Mouse (Mus musculus): ENCODE measurements around the gene Gpbp1.

Gpbp1 gene

DNA sequence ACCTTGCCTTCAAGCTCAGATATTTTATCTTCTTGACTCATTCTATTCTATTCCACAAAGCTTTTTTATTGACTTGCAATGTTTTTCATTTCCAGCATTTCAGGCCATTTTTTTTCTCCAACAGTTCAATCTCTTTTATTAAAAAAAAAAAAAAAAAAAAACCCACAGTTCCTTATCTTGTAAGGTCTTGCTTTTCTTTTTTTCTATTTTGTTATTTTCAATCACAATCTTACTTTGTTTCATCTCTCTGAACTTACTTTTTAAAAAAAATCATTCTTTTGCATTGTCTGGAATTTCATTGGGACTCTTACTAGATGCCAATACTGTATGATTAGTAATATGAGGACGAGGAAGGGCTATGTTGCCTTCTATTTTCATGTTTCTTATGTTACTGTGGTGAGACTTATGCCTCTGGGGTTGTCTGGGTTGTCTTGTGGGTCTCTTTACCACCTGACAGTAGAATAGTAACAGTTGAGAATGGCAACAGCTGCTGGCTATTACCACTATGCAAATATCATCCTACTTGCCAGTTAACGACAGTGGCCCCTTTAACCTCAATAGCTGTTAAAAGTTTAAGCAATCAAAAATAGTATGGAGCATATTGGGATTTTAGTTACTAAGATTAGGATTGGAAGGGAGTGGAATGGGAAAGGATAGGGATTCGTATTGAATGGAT is 19.2 kb downstream of the Gpbp1 start:
- in situ Hi-C loops (cut with MboI), result no loop called here

DNA sequence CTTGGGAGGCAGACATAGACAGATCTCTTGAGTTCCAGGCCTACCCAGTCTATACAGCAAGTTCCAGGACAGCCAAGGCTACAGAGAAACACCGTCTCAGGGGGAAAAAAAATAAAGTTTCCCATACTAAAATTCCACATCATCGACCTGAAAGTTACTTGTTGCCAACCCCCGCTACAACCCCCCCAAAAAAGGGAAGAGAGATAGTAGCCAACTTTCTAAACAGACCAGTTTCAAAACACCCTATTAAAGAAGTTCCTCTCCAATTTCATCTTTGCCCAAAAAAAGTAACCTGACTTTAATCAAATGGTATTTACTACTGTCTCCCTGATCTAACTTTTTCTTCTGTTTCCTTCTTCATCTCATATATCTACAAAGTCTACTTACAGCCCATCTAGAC is 22.6 kb downstream of the Gpbp1 start:
- in situ Hi-C loops (cut with MboI), result loop anchor here (10.0 kb wide), 1 partner anchor 277 kb away; no protein-coding TSS in a partner anchor

DNA sequence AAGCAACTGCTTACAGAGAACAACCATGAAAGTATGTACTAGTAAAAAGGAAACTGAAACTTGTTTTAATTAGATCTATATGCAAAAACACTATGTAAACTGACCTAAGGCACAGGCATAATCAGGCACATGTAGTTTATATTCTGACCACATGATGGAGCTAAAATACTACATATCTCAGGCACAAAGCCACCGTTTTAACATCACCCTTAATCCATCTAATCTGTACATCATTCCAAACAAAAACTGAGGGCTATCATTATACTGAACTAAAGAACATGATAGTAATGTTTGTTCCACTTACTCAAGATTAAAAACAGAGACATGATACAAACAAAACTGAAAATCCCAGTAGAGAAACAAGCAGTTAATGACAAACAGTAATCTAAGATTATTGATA is 28.5 kb downstream of the Gpbp1 start:
- in situ Hi-C loops (cut with MboI), result loop anchor here (10.0 kb wide), 1 partner anchor 283 kb away; no protein-coding TSS in a partner anchor

DNA sequence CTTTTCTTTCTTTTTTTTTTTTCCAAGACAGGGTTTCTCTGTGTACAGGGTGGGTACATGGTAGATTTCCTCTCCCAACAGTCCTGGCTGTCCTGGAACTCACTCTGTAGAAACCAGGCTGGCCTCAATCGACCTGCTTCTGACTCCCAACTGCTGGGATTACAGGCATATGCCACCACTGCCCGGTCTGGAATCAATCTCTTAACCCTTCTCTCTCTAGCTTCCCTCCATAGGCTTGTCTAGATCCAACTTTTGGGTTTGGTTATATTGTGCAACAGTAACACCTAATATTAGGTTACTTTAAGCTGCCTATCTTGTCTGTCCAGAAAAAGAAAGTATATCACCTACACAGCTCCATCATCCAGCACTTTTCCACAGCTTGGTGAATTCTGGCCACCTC is 33.1 kb downstream of the Gpbp1 start:
- in situ Hi-C loops (cut with MboI), result no loop called here

DNA sequence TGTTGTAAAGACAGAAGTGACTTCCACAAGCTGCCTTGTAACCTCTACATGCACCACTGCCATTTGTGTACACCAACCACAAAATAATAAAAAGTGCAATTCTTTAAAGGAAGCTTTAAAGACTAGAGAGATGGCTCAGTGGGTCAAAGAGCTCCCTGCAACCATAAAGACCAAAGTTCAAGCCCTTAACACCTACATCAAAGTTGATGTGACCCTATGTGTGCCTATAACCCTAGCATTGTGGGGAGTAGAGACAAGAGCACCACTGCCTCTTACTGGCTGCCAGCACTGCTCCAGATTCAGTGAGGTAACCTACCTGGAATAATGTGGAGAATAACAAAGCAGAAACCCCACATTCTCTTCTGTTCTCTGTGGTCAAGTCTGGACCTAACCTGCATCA is 45.6 kb downstream of the Gpbp1 start:
- in situ Hi-C loops (cut with MboI), result no loop called here

DNA sequence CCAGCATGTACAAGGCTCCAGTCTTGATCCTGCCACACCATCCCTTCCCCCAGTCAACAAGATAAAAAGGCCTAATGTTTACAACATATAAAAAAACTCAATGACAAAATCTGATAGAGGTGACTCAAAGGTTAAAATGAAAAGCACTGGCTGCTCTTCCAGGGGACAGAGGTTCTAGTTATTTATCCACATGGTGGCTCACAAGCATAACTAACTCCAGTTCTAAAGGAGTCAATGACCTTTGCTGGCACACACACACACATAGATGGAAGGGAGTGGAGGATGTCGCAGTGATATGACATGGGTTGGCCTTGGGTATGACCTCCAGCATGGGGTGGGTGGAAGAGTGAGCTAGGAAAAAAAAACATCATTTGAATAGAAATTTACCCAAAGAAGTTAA is 58.7 kb downstream of the Gpbp1 start:
- in situ Hi-C loops (cut with MboI), result no loop called here

DNA sequence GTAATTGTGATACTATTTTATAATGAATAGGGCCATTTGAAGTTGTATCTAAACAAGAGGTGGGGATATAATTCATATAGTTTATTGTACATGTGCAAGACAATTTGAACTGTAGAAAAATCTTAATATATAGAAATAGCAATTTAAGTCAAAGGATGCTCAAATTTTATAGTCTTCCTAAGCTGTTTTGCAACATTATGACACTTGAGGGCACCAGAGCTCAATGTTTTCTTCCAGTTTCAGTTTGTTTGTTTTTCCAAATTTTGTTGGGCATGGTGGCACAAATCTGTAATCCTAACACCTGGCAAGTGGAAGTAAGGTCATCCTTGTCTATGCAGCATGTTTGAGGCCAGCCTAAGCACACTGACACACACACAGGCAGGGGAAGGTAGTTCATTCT is 68.6 kb downstream of the Gpbp1 start:
- in situ Hi-C loops (cut with MboI), result no loop called here

DNA sequence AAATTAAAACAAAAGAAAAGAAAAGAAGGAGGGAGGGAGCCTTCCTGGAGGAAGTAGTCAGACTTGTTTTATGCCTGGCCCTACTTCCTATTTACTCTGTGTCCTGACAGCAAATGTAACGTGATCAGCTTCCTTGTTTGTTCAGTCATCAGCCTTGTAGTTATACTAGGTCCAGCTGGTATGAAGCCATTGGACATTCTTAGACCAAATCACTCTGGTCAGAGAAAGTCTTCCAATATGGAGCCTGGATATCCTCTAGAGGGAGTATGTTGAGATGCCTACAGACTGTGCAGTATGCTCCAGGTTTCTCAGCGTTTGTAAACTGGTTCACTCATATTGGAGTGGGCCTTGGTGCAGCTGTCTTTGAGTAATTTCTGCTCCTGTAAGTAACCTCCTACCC is 71.8 kb downstream of the Gpbp1 start:
- in situ Hi-C loops (cut with MboI), result loop anchor here (10.0 kb wide), 1 partner anchor 1023 kb away; the partner anchor contains the start of gene Plk2

DNA sequence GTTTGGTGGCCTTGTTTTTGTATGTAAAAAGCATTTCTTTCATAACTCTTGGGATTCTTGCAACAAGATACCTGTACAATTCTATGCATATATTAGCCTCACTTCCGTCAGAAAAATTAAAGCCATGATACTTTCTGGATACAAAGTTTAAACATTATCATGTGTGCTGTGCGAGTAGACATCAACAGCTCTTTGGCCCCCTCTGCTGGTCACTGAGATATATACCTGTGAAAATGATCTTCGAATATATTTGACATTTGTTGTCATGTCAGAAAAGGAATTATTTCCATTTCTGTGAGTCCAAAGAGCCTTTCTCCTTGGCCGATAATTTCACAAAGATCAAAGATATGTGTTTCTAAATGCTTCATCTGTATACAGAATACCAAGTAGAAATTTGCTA is 76.8 kb downstream of the Gpbp1 start:
- in situ Hi-C loops (cut with MboI), result loop anchor here (10.0 kb wide), 1 partner anchor 1018 kb away; the partner anchor contains the start of gene Plk2

DNA sequence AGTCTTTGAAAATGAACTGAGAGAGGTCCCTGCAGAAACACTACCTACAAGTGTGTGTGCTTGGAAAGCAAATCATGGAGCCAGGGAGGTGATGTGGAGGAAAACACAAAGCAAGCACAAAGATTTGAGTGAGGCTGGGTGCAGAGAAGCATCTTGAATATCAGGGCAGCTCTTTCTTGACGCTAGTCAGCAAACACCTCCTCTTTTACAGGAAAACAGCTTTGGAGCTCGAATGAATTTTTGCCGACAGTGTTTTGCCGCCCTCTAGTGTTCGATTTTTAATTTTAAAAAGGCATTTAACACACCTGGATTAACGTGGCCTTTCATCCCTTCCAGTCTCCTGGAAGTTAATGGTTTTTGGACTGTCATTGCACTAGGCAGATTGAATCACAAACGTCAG is 79.1 kb downstream of the Gpbp1 start:
- in situ Hi-C loops (cut with MboI), result loop anchor here (10.0 kb wide), 1 partner anchor 1016 kb away; the partner anchor contains the start of gene Plk2

DNA sequence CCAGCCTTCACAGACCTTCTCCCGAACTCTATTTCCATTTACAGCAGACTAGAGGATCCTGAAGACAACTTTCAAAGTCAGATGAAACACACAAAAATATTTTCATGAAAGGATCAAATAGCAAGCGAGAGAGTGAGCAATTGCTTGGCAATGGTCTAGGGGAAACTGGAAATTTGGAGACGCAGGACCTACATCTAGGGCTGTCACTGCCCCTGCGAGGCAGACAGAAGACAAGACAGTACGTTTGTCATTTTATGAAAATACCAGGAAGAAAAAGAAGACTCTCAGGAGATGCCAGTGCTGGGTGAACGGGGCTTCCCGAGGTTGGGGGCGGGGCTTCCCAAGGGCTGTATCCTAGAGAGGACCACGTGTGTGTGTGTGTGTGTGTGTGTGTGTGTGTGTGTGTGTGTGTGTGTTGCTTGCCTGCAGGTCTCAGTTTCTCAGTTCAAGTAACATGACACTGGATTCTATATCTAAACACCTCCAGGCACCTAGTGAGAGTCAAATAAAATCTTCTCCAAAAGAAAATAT is 83.0 kb downstream of the Gpbp1 start:
- in situ Hi-C loops (cut with MboI), result no loop called here

DNA sequence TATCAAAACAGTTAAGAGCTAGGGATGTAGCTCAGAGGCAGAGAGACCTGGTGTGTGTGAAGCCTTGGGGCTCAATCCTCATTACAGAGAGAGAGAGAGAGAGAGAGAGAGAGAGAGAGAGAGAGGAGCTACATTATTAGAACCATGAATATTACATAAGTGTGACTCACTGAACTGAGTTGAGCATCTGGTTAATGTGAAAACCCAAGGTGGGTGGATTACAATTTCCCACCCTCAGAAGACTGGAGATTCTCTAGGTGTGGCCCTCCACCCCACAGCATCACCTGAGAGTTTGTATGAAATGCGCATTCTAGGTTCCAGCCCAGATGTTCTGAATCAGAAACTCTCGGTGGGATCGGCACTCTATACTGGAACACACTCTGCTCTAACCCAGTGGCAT is 84.0 kb downstream of the Gpbp1 start:
- in situ Hi-C loops (cut with MboI), result no loop called here

DNA sequence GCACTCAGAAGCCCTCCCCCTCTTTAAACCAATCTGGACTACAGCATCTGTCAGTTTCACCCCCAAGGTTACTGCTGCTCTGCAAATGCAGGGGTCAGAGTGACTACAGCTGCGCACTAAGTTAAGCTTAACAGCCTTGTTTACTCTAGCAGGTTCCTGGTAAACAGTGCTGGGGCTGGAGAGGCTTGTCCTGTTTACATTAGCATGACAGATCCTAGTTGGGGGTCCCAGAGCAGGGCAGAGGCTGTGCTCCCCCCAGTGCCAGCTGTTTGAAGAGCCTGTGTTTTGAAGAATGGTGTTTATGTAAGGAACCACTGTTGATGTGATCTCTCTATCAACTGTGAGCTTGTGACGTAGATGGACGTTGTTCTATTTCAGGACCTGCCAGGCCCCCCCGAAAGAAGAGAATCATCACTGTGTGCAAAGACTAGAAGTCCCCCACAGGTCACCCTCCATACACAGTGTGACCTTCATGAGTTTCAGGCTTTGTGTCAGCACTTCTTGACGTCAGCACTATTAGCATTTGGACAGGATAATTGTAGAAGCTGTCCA is 92.2 kb downstream of the Gpbp1 start:
- in situ Hi-C loops (cut with MboI), result no loop called here

DNA sequence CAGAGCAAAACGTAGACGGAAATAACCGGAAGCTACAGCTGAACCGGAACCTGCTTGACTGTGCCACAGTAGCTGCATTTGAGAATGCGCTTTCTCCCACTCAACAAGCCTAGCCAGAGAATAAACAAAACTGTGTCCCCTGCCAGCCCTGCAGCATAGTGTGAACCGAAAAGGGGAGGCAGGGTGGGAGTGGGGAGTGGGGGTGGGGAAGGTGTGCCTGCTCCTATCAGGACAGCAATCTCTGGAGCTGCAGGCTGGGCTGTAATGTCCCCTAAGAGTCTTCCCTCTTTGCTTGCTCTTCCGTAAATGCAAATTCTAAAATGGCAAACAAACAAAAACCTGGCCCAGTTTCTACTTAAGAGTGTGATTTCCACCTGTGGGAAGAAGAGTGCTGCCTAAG is 92.8 kb downstream of the Gpbp1 start:
- in situ Hi-C loops (cut with MboI), result no loop called here

DNA sequence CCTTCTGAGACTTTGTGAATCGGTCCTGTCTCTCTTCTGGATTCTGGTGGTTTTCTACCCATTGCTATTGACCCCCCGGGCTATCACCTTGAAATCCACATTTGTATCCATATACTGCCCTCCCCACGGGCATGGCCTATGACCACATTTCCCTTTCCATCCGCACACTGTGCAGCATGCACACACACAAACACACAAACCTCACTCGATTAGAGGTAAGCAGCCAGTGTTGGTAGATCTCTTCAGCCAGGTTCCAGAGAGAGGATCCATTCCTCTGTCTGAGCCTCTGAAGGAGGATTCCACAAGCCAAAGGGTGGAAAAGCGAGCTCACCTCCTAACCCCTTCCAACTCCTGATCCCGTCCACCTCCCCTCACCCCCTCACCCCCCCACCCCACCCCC is 94.4 kb downstream of the Gpbp1 start:
- in situ Hi-C loops (cut with MboI), result no loop called here

DNA sequence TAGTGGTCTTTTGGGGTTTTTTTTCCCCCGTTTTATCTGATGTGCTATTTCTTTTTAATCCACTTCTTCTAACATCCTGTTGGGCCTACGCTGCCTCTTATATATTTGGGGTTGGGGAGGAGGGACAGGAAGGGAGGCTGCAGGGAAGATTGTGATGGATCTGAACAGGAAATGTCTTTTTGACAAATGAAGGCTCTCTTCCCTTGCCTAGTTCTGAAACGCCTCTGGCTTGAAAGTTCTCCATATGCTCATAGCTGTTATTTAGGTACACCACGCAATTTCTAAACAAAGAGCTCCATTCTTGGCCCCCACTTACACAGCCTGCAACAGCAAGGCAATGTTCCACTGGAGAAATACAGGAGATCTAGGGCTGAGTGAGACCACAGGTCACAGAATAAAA is 95.0 kb downstream of the Gpbp1 start:
- in situ Hi-C loops (cut with MboI), result no loop called here

DNA sequence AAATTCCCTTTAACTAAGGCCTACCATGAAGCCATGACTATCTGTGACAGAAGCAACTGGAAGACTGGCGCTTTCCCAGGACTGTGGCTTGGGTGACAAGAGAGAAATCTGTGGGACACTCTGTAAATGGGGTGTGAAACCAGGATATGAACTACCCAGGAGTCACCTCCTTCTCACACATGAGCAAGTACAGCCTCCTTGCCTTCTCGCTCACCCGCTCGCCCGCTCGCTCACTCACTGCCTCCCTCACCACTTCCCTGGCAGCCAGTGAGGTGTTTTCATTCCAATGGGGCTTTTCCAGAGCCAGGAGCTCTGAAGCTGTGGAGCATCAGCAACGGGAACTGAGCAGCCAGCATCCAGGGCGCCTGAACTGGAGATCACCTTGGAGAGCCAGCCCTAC is 95.6 kb downstream of the Gpbp1 start:
- in situ Hi-C loops (cut with MboI), result no loop called here

DNA sequence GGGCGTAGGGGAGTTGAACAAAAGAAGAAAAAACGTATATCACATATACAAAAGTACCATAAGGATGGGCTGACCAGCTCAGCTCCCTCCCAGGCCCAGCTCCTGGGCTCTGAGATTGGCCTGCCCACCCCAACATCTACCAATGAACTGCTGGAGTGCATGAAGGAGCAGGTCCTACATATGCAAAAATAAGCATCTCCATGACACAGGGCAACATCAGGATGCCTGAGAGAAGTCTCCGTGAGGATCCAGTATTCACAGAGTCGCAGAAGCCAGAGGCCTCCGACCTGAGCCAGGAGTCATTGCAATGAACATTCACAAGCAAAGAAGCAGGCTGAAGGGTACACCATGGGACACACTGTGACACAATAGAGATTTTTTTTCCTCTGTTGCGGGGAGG is 96.5 kb downstream of the Gpbp1 start:
- in situ Hi-C loops (cut with MboI), result no loop called here

DNA sequence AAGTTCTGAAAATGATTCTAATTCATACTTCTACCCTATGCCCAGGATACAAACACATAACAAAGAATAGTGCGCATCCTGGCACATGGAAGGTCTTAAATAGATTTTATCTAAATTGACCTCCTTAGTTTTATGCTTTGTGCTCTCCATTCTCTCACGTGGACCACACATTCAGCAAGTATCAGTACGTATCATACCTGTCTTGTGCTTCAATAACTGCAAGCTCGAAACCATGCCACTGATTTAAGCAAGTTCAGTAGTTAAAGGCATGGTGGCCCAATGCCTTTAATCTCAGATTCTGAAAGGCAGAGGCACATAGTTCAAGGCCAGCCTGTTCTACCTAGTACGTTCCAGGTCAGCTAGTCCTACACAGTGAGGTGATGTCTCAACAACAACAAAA is 98.5 kb downstream of the Gpbp1 start:
- in situ Hi-C loops (cut with MboI), result no loop called here

DNA sequence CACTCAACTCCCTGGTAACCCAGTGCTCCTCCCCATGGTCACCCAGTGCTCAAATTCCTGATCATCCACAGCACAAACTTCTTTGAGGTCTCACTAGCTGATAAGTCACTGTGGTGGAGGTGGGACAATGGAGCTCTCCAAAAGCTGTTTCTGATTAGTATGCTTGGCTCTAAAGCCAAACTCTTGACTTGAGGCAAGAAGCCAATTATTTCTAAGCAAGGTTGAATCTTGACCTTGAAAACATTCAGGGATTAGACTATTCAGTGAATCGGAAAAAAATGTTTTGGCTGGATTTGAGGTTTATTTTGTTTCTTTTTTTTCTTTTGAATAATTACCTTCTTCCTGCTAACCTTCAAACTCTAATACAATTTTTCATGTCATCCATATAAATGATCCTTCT is 98.9 kb downstream of the Gpbp1 start:
- in situ Hi-C loops (cut with MboI), result no loop called here

DNA sequence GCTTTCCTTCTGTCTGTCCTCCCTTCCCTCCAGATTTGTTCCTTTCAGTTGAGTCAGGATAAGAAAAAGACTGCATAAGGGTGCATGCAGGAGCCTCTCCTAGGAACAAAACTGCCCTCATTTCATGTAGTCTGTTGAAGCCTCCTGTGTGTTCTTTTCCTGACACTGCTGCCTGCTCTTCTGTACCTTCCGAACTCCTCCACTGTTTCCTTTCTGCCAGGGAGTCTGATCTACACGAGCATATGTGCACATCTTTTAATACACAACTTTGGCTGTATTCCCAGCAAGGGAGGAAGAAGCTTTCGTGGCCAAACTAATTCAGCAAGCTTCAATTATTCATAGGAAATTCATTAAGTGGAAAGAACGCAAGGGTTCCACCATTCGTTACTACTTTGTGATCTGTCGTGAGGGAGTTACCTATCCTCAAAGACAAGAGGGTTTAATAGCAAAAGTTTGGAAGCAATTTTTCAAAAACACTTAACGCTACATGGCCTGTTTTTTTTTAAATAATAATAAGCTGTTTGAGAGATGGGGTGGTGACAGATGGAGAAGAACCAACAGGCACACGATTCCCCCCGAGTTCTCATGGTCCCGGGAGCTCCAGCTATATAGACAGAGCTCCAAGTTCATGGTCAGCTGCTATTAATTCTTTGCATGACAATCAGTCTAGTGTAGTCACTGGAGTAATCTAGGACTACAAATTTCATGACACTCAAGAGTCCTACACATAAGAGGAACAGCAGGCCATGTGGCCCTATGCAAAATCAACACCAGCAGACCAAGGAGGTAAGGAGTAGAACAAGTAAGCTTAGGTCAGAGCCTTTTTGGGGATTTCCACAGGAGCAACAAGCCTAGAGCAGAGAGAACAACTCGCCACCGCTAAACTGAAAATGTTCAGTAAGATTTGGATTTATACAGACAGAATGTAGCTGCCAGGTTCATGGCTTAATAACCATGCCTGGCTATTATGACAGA is 105.6 kb downstream of the Gpbp1 start:
- in situ Hi-C loops (cut with MboI), result no loop called here
